Mouse (Mus musculus) T-helper 1 cell (primary cell): Measurements from ENCODE around the gene Trmt61a.

Source experiments
- in situ Hi-C: fragments of 300-600 bp; cut with MboI, MseI; formaldehyde crosslinking; loops from one replicate; pipeline ENCODE4 v1.15.1; 2025; ENCODE audit warnings: high pct_unique_total_duplicates

Trmt61a gene

DNA sequence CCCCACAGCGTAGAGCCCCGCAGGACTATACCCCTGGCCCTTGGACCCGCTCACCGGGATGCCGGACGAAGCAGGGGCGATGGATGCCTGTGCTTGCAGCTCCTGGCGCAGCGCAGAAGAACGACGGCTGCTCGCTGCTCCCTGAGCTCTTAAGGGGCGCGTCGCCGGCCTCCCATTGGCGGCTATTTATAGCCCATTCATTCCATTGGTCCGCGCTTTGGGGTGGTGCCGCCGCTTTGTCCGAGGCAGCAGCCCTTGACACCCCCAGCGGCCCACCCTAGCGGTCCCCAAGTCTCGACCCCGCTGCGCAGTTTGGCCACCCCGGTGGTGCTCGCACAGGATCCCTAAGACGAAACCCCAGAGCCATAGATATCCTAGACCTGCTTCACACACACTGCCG is 5.7 kb upstream of the Trmt61a start, which contains the start of gene Ckb:
TSS of gene Ckb (minus strand) at position 163 of the 400 bp plus-strand sequence.
- in situ Hi-C loops: loop anchor here (10.0 kb wide), 1 partner anchor 983 kb away; no protein-coding TSS in a partner anchor

GRCm38 (mm10) chr12:111672581-111672980 is 5.3 kb upstream of the Trmt61a start:
- in situ Hi-C loops: loop anchor here (10.0 kb wide), 1 partner anchor 982 kb away; no protein-coding TSS in a partner anchor

DNA sequence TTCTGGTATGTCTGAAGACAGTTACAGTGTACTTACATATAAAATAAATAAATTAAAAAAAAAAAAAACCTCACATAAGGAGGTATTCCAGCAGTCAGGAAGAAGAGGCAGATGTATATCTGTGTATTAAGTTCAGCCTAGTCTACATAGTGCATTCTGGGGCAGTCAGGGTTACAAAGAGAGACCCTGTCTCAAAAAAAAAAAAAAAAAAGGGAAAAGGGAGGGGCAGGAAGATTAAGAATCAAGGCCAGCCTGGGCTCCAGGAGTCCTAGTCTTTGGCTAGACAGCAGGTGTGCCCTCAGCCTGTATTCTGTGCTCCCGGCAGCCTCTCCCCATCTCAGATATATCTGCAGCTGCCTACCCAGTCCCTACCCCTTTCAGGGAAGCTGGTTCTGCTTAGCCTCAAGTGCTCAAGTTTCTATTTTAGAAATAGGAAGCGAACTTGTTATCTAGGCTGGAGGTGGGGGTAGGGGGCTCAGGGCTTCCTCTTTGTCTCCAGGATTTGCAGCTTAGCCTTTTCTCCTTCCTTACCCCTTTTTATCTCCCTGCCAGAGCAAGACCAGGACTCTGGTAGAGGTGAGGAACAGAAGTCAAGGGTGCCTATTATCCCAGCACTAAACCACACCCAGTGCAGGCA is 2.9 kb upstream of the Trmt61a start:
- in situ Hi-C loops: loop anchor here (10.0 kb wide), 1 partner anchor 980 kb away; no protein-coding TSS in a partner anchor

- in situ Hi-C loops: loop anchor here (10.0 kb wide), 1 partner anchor 979 kb away; no protein-coding TSS in a partner anchor
These were observed 1.9 kb upstream of the Trmt61a start for GRCm38 (mm10) chr12:111675797-111676580.

GRCm38 (mm10) chr12:111677421-111677820 is 484 bp upstream of the Trmt61a start:
- in situ Hi-C loops: loop anchor here (10.0 kb wide), 1 partner anchor 977 kb away; no protein-coding TSS in a partner anchor

GRCm38 (mm10) chr12:111678670-111678933 is 697 bp downstream of the Trmt61a start:
- in situ Hi-C loops: loop anchor here (10.0 kb wide), 1 partner anchor 976 kb away; no protein-coding TSS in a partner anchor

- in situ Hi-C loops: loop anchor here (10.0 kb wide), 1 partner anchor 976 kb away; no protein-coding TSS in a partner anchor
These were observed 1.1 kb downstream of the Trmt61a start for GRCm38 (mm10) chr12:111678997-111679396.

DNA sequence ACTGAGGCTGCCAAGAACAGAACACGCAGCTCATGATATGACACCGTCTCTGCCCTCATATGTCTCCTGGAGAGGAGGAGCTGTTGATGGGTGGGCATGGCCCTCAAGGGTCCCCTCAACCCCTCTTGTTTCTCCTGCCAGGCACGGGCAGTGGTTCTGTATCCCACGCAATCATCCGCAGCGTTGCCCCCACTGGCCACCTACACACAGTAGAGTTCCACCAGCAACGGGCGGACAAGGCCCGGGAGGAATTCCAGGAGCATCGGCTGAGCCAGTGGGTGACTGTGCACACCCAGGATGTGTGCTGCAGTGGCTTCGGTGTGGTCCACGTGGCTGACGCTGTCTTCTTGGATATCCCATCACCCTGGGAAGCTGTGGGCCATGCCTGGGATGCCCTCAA is 2.8 kb downstream of the Trmt61a start:
- in situ Hi-C loops: no loop called here

DNA sequence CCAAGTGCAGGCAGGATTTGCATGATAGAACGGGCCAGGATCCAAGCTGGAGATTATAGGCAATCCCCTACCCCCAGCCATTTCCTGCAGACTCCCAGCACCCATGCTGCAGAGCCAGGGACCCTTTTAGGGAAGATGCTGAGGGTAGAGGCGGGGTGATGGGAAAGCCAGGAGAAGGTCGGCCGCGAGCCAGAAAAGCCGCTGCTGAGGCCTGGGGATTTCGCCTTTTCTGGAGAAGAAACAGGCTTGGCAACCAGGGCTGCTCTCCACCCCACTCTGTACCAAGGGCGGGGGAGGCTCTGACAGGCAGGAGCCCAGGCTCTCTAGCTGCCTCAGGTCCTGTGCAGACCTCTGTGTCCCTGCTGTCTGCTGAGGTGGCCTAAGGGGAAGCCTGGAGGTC is 3.4 kb downstream of the Trmt61a start:
- in situ Hi-C loops: no loop called here

GRCm38 (mm10) chr12:111682003-111682402 is 4.1 kb downstream of the Trmt61a start:
- in situ Hi-C loops: no loop called here

GRCm38 (mm10) chr12:111682806-111683205 is 4.9 kb downstream of the Trmt61a start:
- in situ Hi-C loops: no loop called here

GRCm38 (mm10) chr12:111686390-111686789 is 8.5 kb downstream of the Trmt61a start:
- in situ Hi-C loops: no loop called here

DNA sequence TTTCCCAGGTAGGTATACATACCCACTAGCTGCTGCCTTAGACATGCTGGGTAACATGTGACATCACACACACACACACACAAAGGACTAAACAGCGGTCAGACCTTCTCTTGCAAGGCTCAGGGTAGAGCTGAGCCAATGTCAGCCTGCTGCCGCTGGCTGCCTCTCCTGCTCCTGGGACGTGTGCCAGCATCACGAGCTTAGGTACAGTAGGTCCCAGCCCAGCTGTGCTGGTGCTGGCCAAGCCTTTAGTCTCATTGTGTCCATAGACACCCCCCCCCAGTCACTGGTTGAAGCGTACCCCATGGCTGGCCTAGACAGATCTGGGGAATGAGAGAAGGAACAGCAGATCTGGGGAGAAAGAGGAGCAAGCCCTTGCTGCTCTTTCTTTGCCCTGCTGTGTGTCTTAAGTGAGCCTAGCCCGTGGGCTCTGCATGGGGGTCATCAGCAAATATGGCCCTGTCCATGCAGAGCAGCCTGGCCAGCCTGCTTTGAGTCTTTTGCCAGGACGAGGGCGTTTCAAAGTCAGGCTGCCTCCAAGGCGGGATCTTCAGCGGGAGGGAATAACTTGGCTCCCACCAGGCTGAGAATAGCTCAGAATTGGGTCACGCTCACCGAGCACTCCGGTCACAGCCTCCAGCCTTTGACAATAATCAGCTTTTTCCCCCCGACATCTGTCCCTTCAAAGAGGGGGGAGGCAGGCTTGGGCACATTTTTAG is 9.6 kb downstream of the Trmt61a start:
- in situ Hi-C loops: no loop called here

- in situ Hi-C loops: no loop called here
These were observed 10.1 kb downstream of the Trmt61a start for GRCm38 (mm10) chr12:111688069-111688428.

DNA sequence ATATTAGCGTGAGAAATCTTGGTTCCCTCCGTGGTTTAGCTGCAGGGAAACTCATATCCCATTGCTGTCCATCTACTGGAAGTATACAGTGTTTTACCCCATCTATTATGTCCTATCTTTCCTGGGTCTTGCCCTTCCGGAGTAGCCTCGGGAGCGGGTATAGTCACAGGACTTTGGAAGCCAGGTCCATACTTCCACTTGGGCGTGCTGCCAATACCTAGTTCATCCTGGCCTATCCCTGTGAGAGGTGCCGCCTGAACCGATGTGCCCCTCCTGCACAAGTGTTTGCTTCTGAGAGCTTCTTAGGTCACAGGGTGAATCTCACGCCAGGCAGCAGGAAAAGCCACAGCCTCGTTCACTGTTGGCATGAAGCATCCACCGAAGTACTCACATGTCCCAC is 11.5 kb downstream of the Trmt61a start:
- in situ Hi-C loops: no loop called here

GRCm38 (mm10) chr12:111691346-111691872 is 13.5 kb downstream of the Trmt61a start:
- in situ Hi-C loops: no loop called here

GRCm38 (mm10) chr12:111692899-111693298 is 15.0 kb downstream of the Trmt61a start:
- in situ Hi-C loops: no loop called here

DNA sequence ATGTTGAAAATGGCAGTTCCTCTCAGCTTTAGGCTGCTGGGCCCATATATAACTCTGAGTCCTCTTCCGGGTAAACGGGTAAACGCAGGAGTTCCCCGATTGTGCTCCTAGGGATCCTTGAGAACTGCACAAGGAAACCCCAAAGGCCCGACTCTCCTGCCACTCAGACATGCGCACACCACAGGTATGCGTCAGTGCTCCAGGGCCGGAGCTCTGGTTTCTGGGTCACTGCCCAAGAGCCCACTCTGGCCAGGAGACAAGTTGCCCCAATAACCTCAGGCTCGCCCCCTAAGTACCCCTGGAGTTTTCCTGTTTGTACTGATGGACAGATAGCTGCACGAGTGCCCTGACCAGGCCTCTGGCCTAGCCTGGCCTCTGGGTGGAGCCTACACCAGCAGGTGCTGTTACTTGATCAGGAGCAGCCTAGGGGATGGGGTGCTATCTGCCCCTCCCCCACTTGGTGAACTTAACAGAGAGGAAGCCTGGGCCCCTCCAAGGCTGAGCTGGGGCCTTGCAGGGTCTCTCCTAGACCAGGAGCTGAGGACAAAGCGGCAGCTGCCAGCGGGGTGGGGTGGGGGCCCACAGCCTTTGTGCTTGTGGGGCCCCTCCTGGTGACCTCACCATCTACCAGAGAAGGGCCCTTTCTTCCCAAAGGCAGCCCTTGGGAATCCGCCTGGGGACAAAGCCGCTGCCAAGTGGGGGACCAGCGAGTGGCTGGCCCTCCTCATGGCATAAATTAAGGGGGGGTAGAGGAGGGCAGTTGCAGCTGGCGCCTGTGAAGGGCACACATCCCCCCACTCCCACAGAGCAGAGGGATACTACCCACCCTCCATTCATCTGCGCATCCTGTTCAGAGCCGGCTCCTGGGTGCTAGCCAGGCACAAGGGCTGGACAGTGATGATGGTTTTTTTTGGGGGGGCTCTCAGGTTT is 15.7 kb downstream of the Trmt61a start:
- in situ Hi-C loops: no loop called here

GRCm38 (mm10) chr12:111694271-111694781 is 16.4 kb downstream of the Trmt61a start:
- in situ Hi-C loops: no loop called here
